Mouse (Mus musculus) T-helper 17 cell (primary cell): ENCODE results near the gene Iars2.

Experiments
- in situ Hi-C, 2 experiments: fragments of 300-600 bp; cut with MboI, MseI; formaldehyde crosslinking; loops; 1 replicate in 1 of 2; 2 replicates in 1 of 2; pipeline ENCODE4 v1.15.1; 2025; ENCODE audit warnings: high pct_unique_total_duplicates in 2 of 2

The Iars2 gene

DNA sequence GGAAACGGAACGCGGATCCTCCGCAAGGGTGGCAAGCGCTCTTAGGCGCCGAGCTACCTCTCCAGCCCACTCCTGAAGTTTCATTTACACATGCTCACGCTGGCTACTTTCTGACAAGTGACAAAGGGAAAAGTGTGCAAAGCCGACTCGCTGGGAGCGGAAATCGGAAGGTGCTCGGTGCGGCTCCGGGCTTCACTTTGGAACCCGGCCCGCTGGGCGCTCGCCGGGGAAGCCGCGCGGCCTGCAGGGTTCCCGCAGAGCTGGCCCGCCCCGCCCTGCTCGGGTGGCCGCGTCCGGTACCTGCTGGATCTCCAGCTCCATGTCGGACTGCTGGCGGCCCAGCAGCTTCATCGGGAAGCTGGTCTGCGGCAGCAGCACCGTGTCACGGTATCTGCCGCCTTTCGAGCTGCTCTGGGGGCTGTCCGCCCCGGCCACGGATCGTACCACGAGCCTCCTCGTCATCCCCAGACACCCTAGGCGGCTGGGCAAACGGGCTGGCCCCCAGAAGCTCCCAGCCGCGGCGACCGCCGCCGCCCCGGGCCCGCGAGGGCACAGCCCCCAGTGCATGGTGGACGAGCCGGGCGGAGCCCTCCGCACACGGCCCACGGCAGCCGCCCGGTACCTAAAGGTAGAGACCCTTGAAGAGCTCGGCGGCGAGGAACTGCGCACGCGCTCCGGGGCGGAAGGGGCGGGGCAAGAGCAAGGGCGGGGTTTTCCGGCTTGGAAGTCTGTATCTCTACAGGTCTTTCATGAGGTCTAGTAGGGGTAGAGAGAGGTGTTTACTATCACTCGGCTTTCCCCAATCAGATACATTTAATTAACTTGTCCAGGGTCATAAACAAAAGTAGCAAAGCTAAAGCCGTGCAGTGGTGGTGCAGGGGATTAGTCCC, at the start of gene Iars2:
Iars2 (minus strand) TSS at position 676 of the 890 bp plus-strand sequence.
- in situ Hi-C loops: loop anchor here in 1 of 2 experiments (5.0 kb wide), 1 partner anchor 87 kb away; no protein-coding TSS in a partner anchor

DNA sequence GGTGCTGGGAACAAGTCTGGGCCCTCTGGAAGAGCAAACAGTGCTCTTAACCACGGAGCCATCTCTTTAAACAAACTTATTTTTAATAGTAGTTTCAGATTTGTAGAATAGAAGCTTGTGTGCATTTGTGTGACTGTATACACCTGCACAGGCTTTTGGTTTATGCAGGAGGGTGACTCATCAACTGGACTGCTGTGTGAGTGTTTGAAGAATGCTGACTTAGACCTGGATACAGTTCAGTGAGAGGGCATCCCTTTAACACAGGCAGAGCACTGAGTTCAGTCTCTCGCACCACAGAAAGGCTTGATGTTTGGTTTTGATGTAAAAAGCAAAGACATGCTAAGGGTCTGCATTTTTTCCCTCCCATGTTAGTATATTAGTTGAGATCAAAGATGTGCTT, 48.2 kb upstream of the Iars2 start:
- in situ Hi-C loops: no loop called here

- in situ Hi-C loops: no loop called here
Observed at GRCm38 (mm10) chr1:185376390-185376789, 47.2 kb upstream of the Iars2 start.

- in situ Hi-C loops: loop anchor here in 1 of 2 experiments (5.0 kb wide), 1 partner anchor 42 kb away; no protein-coding TSS in a partner anchor
Observed at GRCm38 (mm10) chr1:185369979-185370378, 40.8 kb upstream of the Iars2 start.

DNA sequence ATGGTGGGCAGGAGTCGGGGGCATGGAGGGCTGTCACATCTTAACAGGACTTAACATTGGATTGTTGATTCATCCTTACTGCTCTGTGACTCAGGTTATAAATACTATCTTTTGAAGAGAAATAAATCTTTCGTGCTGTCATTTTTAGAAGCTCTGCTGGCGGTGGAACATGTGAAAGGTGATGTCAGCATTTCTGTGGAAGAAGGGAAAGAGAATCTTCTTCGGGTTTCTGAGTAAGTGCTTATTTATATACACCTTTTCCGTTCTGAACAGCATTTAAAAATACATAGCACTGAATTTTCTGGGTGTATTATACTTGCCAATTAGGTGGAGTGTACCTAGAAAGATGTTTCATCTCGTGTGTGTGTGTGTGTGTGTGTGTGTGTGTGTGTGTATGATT, 38.2 kb upstream of the Iars2 start:
- in situ Hi-C loops: loop anchor here in 1 of 2 experiments (5.0 kb wide), 1 partner anchor 45 kb away; no protein-coding TSS in a partner anchor

DNA sequence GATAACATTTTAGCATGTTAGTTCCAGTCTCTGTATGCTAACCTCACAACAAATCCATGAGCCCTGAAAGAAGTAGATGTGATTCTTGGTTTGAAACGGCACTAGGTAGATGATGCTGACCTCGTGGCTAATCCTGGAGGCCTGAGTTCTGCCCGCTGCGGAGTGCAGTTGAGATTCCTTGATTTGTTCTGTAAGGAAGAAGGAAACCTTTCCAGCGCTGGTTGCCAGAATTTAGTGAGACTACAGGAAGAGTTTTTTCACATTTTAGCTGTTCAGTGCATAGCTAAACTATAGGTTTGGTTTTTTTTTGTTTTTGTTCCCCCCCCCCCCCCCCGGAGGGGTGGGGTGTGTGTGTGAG, 35.0 kb upstream of the Iars2 start:
- in situ Hi-C loops: no loop called here

- in situ Hi-C loops: no loop called here
Observed at GRCm38 (mm10) chr1:185363526-185364182, 34.5 kb upstream of the Iars2 start.

DNA sequence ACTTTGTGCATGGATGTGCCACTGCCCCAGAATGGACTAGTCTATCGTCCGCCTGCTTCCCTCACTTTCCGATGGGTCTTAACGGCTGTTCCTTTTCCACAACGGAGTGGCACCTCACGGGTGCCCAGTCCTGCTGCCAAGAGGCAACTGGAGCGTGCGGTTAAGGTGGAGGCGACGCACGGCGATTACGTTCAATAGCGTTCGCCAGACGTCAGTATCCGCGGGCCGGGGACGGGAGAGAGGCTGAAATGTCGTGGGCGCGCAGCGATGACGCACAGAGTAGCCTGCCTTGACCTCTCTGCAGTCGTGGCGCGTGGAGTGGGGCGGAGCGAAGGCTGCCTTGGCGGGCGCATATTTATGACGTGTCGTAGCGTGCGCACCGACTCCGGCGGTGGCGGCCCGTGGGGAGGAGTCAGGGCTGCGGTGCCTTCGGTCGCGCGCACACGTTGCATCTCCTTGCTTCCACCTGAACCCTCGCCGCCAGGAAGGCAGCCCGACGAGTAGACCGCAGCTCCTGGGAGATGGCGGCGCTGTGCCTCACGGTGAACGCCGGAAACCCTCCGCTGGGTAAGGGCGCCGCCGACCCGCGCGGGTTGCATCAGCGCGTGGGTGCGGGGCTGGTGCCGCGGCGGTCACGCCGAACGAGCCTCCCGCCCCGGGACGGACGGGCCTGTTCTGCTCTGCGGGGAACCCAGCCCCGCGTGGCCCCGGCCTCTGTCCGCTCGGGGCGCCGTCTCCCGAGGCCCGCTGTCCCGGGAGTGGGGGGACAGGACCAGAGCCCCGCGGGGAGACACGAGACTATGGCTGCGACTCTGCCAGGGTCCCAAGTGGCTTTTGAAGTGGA, 33.7 kb upstream of the Iars2 start, which contains the start of gene Eprs:
Eprs (plus strand) TSS at position 368 of the 844 bp plus-strand sequence.
- in situ Hi-C loops: no loop called here

DNA sequence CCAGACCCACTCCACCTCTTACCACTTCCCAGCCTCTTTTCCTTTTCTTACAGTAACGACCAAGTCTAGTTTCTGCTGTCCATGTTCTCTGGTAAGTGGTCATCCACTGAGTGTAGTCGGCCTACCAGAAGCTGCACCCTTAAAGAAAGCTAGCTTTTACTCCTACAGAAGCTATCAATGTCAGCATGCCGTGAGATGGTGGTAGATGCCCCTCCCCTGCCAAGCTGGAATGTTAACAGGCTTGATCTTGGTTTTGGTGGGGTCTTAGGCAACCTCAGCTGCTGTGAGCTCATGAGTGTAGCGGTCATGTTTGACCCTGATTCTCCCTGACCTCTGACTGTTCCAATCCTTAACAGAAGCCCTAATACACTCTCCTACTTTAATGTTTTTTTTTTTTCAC, 29.0 kb upstream of the Iars2 start:
- in situ Hi-C loops: loop anchor here in 1 of 2 experiments (10.0 kb wide), 1 partner anchor 1983 kb away; no protein-coding TSS in a partner anchor

DNA sequence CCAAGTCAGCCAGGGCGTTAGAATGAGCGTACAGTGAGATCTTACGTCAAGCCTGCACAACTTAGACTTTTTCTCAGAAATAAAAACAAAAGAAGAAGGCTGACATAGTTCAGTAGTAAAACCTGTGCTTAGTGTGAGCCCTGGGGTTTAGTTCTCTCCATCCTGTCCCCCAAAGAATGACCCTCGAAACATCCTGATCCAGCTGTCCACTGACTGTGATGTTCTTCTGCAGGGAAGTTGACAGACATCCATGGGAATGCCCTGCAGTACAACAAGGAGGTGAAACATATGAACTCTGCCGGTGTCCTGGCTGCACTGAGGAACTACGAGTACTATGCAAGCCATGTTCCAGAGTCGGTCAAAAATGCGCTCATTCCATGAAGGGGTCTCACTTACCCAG, 27.1 kb upstream of the Iars2 start:
- in situ Hi-C loops: loop anchor here in 1 of 2 experiments (10.0 kb wide), 1 partner anchor 1981 kb away; no protein-coding TSS in a partner anchor

GRCm38 (mm10) chr1:185354731-185355130, 25.5 kb upstream of the Iars2 start:
- in situ Hi-C loops: loop anchor here in 1 of 2 experiments (10.0 kb wide), 1 partner anchor 1980 kb away; no protein-coding TSS in a partner anchor

DNA sequence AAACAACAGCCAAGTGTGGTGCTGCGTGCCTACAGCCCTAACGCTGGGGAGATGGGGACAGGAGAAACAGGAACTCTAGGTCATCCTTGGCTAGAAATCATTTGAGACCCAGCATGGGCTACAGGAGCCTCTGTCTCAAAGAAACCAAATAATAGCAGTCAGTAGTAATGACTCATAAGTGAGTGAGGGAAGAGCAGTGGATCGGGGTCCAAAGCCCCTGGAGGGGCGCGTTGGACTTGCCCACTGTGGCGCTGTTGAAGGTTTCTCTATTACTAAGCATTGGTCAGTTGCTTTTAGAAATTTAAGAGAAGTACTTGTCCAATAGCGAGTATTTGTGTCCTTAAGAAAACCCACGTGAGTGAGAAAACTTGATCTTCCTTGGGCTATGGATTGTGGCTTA, 24.2 kb upstream of the Iars2 start:
- in situ Hi-C loops: loop anchor here in 1 of 2 experiments (10.0 kb wide), 1 partner anchor 1979 kb away; no protein-coding TSS in a partner anchor

DNA sequence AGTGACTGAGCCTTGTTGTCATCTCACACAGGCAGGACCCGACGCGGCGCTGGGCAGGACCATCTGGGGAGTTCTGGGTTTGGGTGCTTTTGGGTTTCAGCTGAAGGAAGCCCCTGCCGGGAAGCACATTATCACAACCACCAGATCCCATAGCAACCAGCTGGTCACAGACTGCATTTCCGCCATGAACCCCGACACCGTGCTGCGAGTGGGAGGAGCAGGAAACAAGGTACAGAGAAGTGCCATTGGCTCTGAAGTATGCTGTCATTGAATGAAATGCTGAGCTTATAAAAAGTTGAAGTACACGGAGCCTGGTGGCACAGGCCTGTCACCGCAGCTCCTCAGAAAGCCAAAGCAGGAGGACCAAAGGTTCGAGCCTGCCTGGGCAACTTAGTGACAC, 23.0 kb upstream of the Iars2 start:
- in situ Hi-C loops: loop anchor here in 1 of 2 experiments (10.0 kb wide), 1 partner anchor 1977 kb away; no protein-coding TSS in a partner anchor

GRCm38 (mm10) chr1:185350611-185351010, 21.4 kb upstream of the Iars2 start:
- in situ Hi-C loops: loop anchor here in 1 of 2 experiments (10.0 kb wide), 1 partner anchor 1976 kb away; no protein-coding TSS in a partner anchor

DNA sequence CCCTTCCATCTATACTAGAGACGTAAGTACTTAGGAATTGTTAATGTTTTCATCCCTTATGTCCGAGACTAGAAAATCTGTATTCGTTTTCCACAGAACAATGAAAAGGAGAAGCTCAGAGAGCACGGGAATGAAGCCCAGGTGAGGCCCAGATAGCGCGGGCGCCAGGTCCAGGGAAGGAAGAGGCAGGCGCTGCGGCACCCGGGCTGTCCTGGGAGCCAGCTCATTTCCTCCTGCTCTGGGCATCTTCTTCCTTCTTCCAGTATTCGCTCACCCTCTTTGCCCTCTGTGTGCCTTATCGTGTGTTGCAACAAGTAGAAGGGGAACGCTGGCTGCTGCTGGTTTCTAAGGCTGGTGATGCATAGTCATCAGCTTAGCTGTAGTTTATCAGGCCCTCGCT, 20.5 kb upstream of the Iars2 start:
- in situ Hi-C loops: loop anchor here in 1 of 2 experiments (10.0 kb wide), 1 partner anchor 1975 kb away; no protein-coding TSS in a partner anchor

DNA sequence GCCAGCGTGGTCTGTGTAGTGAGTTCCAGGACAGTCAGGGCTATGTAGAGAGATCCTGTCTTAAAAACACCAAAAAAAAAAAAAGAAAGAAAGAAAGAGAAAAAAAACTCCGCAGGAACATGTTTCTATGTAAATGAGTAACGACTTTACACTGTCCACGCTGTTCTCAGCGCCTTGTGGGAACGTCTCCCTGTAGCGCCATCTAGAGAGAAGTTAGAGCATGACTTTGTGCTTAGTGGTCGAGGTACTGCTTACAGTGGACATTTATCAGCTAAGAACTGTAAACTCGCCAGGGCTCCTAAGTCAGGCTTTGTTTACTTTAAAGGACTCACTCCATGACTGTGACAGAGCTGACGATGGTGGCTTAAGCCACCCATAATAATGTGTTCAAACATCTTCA, 17.0 kb upstream of the Iars2 start:
- in situ Hi-C loops: no loop called here

- in situ Hi-C loops: no loop called here
Observed at GRCm38 (mm10) chr1:185343422-185343821, 14.2 kb upstream of the Iars2 start.

DNA sequence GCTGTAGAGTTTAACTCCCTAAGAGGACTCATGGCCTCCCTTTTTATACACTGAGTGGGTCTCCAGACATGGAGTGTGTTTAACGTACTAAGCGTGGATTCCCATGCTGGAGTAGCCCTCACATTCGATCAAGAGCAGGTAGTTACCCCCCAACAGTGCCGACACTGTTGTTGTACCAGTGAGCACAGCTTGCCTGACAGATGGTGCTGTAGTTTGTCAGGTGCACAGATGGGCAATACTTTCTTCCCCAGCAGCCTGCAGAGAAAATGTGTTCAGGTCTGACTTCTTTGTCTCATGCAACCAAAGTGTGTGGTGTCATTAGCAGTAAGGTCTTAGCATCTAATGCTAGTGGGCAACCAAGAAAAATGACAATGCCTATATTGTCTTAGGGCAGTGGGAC, 13.2 kb upstream of the Iars2 start:
- in situ Hi-C loops: no loop called here

DNA sequence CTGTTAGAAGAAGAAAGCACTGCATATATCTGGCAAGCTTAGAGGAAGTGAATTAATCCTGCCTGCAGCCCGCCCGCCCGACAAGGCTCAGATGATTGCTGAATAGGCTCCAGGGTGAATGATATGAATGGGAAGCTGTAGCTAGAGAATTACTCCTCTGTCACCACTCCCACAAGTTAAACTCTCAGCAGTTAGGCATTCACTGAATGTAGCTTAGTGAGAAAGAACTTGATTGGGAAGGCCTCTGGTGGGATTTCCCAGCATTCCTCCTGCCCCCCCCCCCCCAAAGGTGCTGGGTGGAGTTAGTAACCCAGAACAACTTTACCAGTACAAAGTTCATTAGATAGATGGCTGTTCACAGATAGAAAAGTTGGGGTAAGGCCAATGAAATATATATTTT, 7.3 kb upstream of the Iars2 start:
- in situ Hi-C loops: no loop called here

DNA sequence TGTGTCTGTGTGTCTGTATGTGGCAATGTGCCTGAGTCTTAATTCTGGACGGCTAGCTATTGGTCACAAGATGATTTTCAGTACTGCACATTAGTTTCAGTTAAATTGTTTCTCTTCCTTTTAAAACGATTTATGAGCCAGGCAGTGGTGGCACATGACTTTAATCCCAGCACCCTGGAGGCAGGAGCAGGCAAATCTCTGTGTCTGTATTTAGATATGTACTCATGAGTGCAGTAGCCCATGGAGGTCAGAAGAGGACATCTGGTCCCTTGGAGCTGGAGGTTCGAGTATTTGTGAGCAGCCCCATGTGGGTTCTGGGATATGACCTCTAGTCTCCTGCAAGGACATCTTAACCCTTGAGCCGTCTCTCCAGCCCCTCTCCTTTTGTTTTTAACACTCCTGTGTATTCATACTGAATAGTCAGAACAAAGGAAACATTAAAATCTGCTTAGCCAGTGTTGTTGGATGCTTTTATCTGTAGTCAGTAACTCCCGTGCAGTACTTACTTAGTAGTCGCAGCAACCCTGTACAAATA, 6.1 kb upstream of the Iars2 start:
- in situ Hi-C loops: no loop called here

GRCm38 (mm10) chr1:185334136-185334535, 4.9 kb upstream of the Iars2 start:
- in situ Hi-C loops: no loop called here
